Mouse (Mus musculus): ENCODE measurements around the gene Ptrh1. TPM values are rescaled to one million over a fixed set of nuclear protein-coding genes. Genes with fewer than 3 reads are reported as not detected.

The Ptrh1 gene
- total RNA-seq, 2 experiments from 2014 or later = 5.9 to 7.9 TPM

GRCm38 (mm10) chr2:32788581-32788980 is 13.0 kb downstream of the Ptrh1 start:
- DNase-seq (ENCODE audit: extremely low spot score in 1 of 2, low spot score in 1 of 2) = no peak

DNA sequence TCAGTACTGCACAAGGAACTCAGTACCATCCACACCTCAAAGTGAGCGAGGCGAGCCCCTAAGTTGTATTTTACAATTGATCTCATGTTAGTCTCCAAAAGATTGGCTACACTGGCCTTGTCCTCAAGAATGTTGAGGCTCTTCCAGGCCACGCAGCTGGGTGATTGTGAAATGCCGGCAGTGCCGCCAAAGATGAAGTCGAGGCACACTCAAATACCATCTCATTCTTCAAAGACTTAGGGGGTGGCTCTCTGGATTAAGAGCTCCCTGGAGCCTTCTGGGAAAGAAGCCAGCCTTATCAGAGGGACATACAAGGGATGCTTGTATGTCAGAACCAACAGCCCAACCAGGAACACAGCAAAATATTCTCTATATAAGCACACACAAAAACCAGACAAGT is 15.7 kb downstream of the Ptrh1 start:
- no peak for DNase-seq (ENCODE audit: extremely low spot score in 1 of 2, low spot score in 1 of 2)

DNA sequence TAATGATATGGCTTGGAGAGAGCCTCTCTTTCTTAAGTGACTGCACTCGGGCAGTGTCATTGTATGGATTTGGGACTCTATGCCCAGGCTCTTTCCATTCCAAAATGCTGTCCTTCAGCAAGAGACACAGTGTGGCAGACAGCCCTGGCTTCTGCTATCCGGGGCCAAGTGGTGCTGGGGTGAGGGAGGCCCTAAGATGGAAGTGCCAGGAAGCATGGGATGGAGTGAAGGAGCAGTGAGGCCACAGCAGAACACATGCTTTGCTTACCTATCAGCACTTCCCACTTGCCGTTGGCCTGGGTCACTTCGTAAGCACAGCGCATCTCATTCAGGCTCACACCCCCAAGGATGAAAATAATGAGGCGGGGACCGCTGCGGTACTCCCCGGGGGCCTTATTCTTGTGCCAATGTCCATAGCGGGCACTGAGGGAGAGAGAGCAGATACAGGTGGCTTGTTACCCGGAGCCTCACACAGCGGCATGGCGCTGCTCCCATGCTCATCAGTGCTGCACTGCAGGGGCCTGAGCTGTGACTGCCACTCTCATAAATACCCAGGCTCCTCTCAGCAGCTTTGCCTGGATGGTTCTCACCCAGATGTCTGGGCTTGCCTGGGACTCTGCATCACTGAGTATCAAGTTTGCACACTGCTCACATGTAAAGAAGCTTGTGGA is 20.3 kb downstream of the Ptrh1 start:
- no peak for DNase-seq (ENCODE audit: extremely low spot score in 1 of 2, low spot score in 1 of 2)

GRCm38 (mm10) chr2:32798251-32798962 is 22.8 kb downstream of the Ptrh1 start:
- DNase-seq (ENCODE audit: extremely low spot score in 1 of 2, low spot score in 1 of 2) = no peak

- DNase-seq (ENCODE audit: extremely low spot score in 1 of 2, low spot score in 1 of 2) = no peak
Measured at GRCm38 (mm10) chr2:32808816-32809566, 33.4 kb downstream of the Ptrh1 start.

DNA sequence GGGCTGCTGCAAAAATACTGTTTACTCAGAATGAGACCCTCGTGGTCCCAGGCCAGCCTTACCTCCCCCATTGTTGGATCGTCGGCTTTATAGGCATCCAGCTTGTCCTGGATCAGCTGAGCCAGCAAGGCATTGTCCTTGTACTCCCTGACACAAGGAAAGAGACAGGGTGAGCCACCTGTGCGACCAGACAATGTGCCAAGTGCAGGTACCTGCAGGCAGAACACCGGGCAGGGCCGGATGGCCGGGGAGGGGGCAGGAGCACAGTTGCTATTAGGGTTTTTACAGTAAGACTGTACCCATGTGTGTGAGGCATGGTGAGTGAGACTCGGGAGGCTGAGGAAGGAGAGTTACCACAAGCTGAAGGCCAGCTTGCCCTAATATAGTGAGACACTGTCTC is 36.4 kb downstream of the Ptrh1 start:
- DNase-seq (ENCODE audit: extremely low spot score in 1 of 2, low spot score in 1 of 2) = no peak

- DNase-seq (ENCODE audit: extremely low spot score in 1 of 2, low spot score in 1 of 2) = no peak
Measured at GRCm38 (mm10) chr2:32816497-32816896, 40.9 kb downstream of the Ptrh1 start.

DNA sequence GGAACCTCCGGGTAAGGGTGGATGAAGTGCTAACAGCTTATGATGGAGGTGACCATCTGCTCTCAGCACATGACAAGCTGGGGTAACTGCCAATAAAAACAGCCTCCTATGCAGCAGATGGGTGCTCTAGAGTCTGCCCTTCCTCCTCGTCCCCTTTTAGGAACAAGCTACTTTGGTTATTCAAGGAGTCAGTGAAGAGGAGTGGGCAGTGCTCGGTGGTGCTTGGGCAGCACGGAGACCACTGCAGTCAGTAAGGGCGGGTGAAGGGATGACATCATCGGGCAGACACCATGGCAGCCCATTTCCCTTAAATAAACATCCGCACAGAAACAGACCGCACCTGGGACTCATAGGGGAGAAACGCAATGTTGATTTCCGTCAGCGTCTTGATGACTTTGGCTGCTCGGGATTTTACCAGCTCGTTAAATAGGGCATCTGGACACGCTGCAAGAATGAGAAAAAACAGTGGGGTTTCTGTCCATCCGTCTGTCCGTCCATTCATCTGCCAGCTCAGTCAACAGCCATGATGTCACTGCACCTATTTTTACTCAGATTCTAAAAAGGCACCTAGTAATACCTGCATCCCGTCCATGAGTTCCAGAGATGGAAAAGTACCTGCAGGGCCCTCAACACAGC is 41.5 kb downstream of the Ptrh1 start:
- peak; percentile 31 to 46 for DNase-seq (ENCODE audit: extremely low spot score in 1 of 2, low spot score in 1 of 2)

GRCm38 (mm10) chr2:32817589-32817988 is 42.0 kb downstream of the Ptrh1 start:
- DNase-seq (ENCODE audit: extremely low spot score in 1 of 2, low spot score in 1 of 2) = no peak

DNA sequence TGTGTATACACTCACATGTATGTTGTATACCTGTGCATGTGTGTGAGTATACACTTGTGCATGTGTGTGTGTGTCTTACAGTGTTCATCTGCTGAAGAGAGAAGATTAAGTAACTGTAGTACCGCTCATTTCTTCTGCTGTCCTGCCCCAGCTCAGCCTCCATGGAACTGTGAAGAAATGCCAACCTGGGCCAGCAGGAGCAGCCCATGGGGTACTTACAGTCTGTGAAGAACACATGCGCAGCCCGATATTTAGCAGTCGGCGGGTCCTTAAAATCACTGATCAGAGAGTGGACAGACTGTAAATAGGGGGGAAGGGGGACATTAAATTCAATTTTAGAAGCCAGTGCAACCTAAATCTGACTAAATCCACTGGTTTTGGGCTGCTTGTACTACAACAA is 42.6 kb downstream of the Ptrh1 start:
- no peak for DNase-seq (ENCODE audit: extremely low spot score in 1 of 2, low spot score in 1 of 2)

- peak in 1 of 2 experiments; percentile 42 for DNase-seq (ENCODE audit: extremely low spot score in 1 of 2, low spot score in 1 of 2)
Measured at GRCm38 (mm10) chr2:32821041-32821802, 45.6 kb downstream of the Ptrh1 start.

DNA sequence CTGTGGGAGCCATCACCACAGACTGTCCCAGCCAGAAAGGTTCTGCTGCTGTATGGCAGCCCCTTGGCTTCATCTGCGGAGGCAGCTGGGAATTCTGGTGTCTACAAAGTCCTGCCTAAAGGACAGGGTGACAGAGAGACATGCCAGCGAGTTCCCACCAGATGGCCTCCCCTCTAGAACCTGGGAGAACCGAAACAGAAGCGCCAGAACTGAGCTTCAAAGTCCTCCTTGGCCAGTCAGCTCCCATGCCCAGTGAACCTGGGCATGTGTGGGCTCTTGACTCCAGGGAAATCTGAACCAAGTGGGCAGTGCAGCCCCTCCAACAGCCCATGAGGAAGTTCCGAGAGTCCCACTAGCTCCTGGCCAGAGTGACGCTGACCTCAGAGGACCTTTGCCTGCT is 47.1 kb downstream of the Ptrh1 start:
- DNase-seq (ENCODE audit: extremely low spot score in 1 of 2, low spot score in 1 of 2) = no peak

DNA sequence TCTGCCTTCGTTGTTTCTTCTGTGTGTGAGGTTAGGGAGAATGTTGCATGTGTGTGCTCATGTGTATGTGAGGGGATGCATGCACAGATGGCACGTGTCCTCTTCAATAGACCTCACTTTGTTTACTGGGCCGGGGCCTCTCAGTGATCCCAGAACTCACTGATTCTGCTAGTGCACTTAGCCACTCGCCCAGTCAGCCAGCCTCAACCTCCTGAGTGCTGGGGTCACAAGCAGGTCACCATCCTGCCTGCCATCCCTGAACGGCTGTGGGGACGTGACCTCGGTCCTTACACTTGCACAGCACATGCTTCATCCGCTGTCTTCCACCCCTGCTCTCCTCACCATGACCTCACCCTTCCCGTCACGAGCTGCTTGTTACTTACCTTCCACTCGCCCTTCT is 47.6 kb downstream of the Ptrh1 start:
- DNase-seq (ENCODE audit: extremely low spot score in 1 of 2, low spot score in 1 of 2) = no peak

DNA sequence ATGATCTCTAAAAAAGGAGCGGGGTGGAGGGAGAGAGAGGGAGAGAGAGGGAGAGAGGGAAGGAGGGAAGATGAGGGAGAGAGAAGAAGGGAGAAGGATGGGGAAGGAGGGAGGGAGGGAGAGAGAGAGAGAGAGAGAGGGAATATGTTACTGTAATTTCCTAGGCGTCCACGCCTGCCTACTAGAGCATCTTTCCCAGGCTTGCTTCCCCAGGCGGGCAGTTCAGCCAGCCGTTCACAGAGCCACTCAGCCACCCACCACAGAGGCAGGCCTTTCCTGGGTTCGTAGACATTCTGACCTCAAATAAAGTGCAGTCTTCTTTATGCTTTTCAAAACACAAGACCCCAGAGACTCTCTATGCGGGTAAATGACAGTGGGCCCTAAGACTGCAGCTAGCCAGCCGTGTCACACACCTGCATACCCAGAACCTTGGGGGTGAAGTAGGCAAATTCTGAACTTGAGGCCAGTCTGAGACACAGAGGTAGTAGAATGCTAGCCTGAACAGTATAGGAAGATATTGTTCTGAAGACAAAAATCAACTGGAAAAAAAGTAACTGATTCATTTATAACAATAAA is 48.1 kb downstream of the Ptrh1 start:
- no peak for DNase-seq (ENCODE audit: extremely low spot score in 1 of 2, low spot score in 1 of 2)

GRCm38 (mm10) chr2:32824181-32824580 is 48.6 kb downstream of the Ptrh1 start:
- no peak for DNase-seq (ENCODE audit: extremely low spot score in 1 of 2, low spot score in 1 of 2)

DNA sequence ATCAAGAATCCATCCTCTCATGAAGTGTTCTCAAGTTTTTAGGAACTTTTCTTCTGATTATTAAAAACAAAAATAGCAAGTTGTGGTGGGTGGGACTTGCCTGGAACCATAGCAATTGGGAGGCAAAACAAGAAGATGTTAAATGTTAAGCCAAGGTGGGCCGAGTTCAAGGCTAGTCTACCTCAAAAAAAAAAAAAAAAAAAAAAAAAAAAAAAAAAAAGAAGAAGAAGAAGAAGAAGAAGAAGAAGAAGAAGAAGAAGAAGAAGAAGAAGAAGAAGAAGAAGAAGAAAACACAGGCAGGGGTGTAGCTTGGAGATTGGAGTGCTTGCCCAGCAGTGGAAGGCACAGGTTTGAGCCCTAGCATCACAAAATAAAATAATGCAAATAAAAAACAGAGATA is 49.2 kb downstream of the Ptrh1 start:
- no peak for DNase-seq (ENCODE audit: extremely low spot score in 1 of 2, low spot score in 1 of 2)

GRCm38 (mm10) chr2:32825796-32826195 is 50.2 kb downstream of the Ptrh1 start:
- no peak for DNase-seq (ENCODE audit: extremely low spot score in 1 of 2, low spot score in 1 of 2)
